Mouse (Mus musculus) lung, postnatal 0 days (tissue): ENCODE measurements at regions not wholly inside any gene's neighbourhood (a gene's known extent, or its start where the extent isn't known, plus 50 kb on each side); places are given as distances from the start of the nearest gene placed in this dataset.

ENCODE experiments used
- ATAC-seq: fragments of 200-750 bp; cut with Nextera tagmentation; 2 replicates; pipeline ENCODE4 v1.8.0; 2017; ENCODE audit warnings: moderate library complexity
- DNase-seq: peaks from one replicate; pipeline ENCODE4 v3.0.0-alpha.2; 2016; ENCODE audit warnings: low spot score
- H3K27ac ChIP-seq: fragments of 300-500 bp; sonication (generic); 2 replicates; pipeline ENCODE4 v1.5.1; 2014; ENCODE audit warnings: antibody characterized with exemption, mild to moderate bottlenecking, low read length, mixed read lengths
- H3K27me3 ChIP-seq: fragments of 300-500 bp; sonication (generic); replicated peaks from 2 replicates; pipeline ENCODE4 v1.6.1; 2014; ENCODE audit warnings: low read length, mixed read lengths; ENCODE audit not compliant: insufficient read depth
- H3K36me3 ChIP-seq: fragments of 300-500 bp; sonication (generic); 2 replicates; pipeline ENCODE4 v1.6.1; 2014; ENCODE audit warnings: low read length, mixed read lengths; ENCODE audit not compliant: insufficient read depth
- H3K4me1 ChIP-seq: fragments of 300-500 bp; sonication (generic); 2 replicates; pipeline ENCODE4 v1.6.1; 2014; ENCODE audit warnings: antibody characterized with exemption, low read depth, low read length, mixed read lengths; ENCODE audit not compliant: insufficient read depth
- H3K4me2 ChIP-seq: fragments of 300-500 bp; sonication (generic); replicated peaks from 2 replicates; pipeline ENCODE4 v1.6.1; 2014; ENCODE audit warnings: low read depth, mild to moderate bottlenecking, low read length, moderate library complexity, mixed read lengths
- H3K4me3 ChIP-seq: fragments of 300-500 bp; sonication (generic); 2 replicates; pipeline ENCODE4 v1.5.1; 2014; ENCODE audit warnings: low read depth, low read length
- H3K9ac ChIP-seq: fragments of 300-500 bp; sonication (generic); replicated peaks from 2 replicates; pipeline ENCODE4 v1.6.1; 2014; ENCODE audit warnings: low read depth, mild to moderate bottlenecking
- H3K9me3 ChIP-seq: fragments of 300-500 bp; sonication (generic); 2 replicates; pipeline ENCODE4 v1.6.1; 2016; ENCODE audit warnings: low read length, mixed read lengths
- CTCF ChIP-seq: IDR thresholded peaks from 2 replicates; pipeline ENCODE4 v1.5.1; 2016; ENCODE audit warnings: antibody characterized with exemption, mild to moderate bottlenecking
- EP300 ChIP-seq: IDR thresholded peaks from 2 replicates; pipeline ENCODE4 v1.6.1; 2016; ENCODE audit warnings: antibody characterized with exemption, mild to moderate bottlenecking, control low read depth
- WGBS: fragments of 180-500 bp; shearing (Covaris S2); extraction: QIAGEN DNeasy Blood & Tissue Kit; methylation state at CpG from one replicate; pipeline ENCODE4 v1.1.7; 2014; 5-methylcytosine and 5-hydroxymethylcytosine counted together

DNA sequence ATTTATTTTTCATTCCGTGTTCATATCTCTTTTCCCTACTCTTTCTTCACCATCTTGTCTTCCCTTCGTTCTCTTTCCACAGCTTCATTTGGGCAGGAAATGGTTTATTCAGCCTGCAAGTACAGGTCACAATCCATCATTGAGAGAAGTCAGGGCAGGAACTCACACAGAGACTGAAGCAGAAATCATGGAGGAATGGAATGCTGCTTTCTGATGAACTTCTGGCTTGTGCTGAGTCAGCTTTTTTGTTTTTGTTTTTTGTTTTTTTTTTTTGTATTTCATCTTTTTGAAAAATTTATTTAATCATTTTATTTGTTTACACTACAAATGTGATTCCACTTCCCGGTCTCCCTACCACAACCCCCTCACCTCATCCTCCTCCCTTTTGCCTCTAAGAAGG, 51.2 kb upstream of the Suclg2 start:
- 59% methylated on average over 3 of the region's 3 CpGs for WGBS
- Histone ChIP-seq H3K4me1 (no peaks in the 10 kb centered on the region), H3K4me3 (no peak overlapping the region), H3K4me2 (no peak overlapping the region), H3K9me3 (no peaks in the 10 kb centered on the region), H3K27ac (no peak overlapping the region), H3K27me3 (no peaks in the 10 kb centered on the region), H3K9ac (no peak overlapping the region), H3K36me3 (no peaks in the 10 kb centered on the region)
- ATAC-seq (no peak), DNase-seq (no peak)
- TF ChIP-seq CTCF = no peak
- no peak for TF ChIP-seq EP300

- no peak overlapping the region for H3K4me3 ChIP-seq
- H3K36me3 ChIP-seq = no peaks in the 10 kb centered on the region
- no peak overlapping the region for H3K9ac ChIP-seq
- no peak overlapping the region for H3K4me2 ChIP-seq
- ATAC-seq (no peak), DNase-seq (no peak)
- no peak for TF ChIP-seq CTCF
- no peak for TF ChIP-seq EP300
- H3K4me1 ChIP-seq = no peaks in the 10 kb centered on the region
- H3K27me3 ChIP-seq = no peaks in the 10 kb centered on the region
- no peaks in the 10 kb centered on the region for H3K9me3 ChIP-seq
- 55% methylated on average over 6 of the region's 6 CpGs for WGBS
- H3K27ac ChIP-seq = no peak overlapping the region
These were observed 83.1 kb upstream of the Suclg2 start for GRCm38 (mm10) chr6:95801651-95802050.

DNA sequence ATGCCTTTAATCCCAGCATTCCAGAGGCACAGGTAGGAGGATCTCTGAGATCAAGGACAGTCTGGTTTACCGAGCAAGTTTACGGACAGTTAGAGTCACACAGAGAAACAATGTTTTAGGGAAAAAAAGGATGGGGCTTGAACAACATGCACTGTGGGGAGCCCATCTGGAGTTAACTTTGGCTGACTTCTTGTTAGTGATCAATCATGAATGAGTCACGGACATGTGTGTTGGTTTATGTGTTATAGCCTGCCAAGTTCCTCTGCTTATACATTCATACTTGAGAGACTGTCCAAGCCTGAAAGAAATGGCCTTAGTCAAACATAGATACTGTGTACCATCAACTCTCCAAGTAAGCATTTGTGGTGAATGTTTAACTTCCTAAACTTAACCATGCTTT, 122.9 kb upstream of the Suclg2 start:
- peak; percentile 58 for DNase-seq
- H3K9ac ChIP-seq = no peak overlapping the region
- no peak overlapping the region for H3K4me2 ChIP-seq
- TF ChIP-seq CTCF = no peak
- H3K9me3 ChIP-seq = no peaks in the 10 kb centered on the region; the same call in 1 of the 2 replicates
- no peaks in the 10 kb centered on the region for H3K36me3 ChIP-seq
- no peaks in the 10 kb centered on the region for H3K27me3 ChIP-seq
- no peaks in the 10 kb centered on the region for H3K4me1 ChIP-seq
- no peak overlapping the region for H3K4me3 ChIP-seq
- WGBS = 45% methylated on average over 3 of the region's 3 CpGs
- peak; percentile 68 for ATAC-seq
- no peak overlapping the region for H3K27ac ChIP-seq

DNA sequence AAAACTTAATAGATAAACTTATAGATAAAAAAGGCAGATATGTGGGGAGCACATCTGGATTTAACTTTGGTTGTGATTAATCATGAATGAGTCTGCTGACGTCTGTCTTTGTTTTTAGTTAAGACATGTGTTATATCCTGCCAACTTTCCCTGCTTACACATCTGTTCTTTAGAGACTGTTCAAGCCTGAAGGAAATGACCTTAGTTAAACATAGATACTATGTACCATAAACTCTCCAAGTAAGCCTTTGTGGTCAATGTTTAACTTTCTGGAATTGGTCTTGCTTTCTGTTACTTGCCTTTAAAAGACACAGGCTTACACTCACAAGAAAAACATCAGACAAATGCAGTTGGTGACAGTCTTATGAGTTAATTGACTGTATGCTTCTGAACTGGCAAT, 127.9 kb upstream of the Suclg2 start:
- Histone ChIP-seq H3K4me3 (no peak overlapping the region), H3K27ac (no peak overlapping the region), H3K4me2 (no peak overlapping the region), H3K9me3 (no peaks in the 10 kb centered on the region; the same call in 1 of the 2 replicates), H3K9ac (no peak overlapping the region), H3K4me1 (no peaks in the 10 kb centered on the region), H3K36me3 (no peaks in the 10 kb centered on the region), H3K27me3 (no peaks in the 10 kb centered on the region)
- no peak for TF ChIP-seq EP300
- no peak for TF ChIP-seq CTCF
- no peak for ATAC-seq
- WGBS = 3% methylated on average over 1 of the region's 1 CpGs
- DNase-seq = peak; percentile 22

GRCm38 (mm10) chr6:95875463-95875862, 156.9 kb upstream of the Suclg2 start:
- Histone ChIP-seq H3K27me3 (no peaks in the 10 kb centered on the region), H3K27ac (no peak overlapping the region), H3K9me3 (no peaks in the 10 kb centered on the region), H3K36me3 (no peaks in the 10 kb centered on the region), H3K4me2 (no peak overlapping the region), H3K9ac (no peak overlapping the region), H3K4me3 (no peak overlapping the region), H3K4me1 (no peaks in the 10 kb centered on the region)
- DNase-seq (no peak), ATAC-seq (no peak)
- WGBS = 72% methylated on average over 6 of the region's 6 CpGs
- no peak for TF ChIP-seq EP300
- no peak for TF ChIP-seq CTCF

GRCm38 (mm10) chr6:95876320-95876719, 157.7 kb upstream of the Suclg2 start:
- H3K9ac ChIP-seq = no peak overlapping the region
- H3K4me3 ChIP-seq = no peak overlapping the region
- no peaks in the 10 kb centered on the region for H3K36me3 ChIP-seq
- H3K27ac ChIP-seq = no peak overlapping the region
- no peak overlapping the region for H3K4me2 ChIP-seq
- no peaks in the 10 kb centered on the region for H3K27me3 ChIP-seq
- WGBS = 53% methylated on average over 2 of the region's 2 CpGs
- TF ChIP-seq EP300 (no peak), CTCF (no peak)
- H3K4me1 ChIP-seq = no peaks in the 10 kb centered on the region
- no peak for ATAC-seq
- no peaks in the 10 kb centered on the region for H3K9me3 ChIP-seq
- no peak for DNase-seq

DNA sequence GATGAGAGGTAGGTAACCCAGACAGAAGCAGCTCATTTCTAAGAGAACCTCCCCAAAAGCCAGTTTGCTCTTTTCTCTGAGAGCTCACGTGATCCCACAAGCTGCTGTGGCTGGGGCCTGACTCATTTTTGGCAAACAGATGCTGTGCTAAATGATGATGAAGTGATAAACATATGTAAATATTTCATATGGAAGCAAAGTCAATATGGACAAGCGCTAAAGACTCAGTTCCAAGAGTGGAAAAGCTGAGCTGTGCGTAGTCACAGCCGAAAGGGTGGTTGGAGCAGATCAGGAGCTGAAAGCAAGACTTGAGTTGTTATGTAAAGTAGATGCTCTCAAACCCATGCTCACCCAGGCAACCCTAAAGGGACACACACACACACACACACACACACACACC, 168.0 kb upstream of the Suclg2 start:
- H3K9ac ChIP-seq = no peak overlapping the region
- 48% methylated on average over 4 of the region's 4 CpGs for WGBS
- TF ChIP-seq CTCF = no peak
- no peak overlapping the region for H3K27ac ChIP-seq
- no peaks in the 10 kb centered on the region for H3K27me3 ChIP-seq
- DNase-seq = peak; percentile 50
- H3K9me3 ChIP-seq = no peaks in the 10 kb centered on the region
- H3K4me2 ChIP-seq = no peak overlapping the region
- peak; percentile 25; the same call in 1 of the 2 replicates for ATAC-seq
- no peak overlapping the region for H3K4me3 ChIP-seq
- no peaks in the 10 kb centered on the region for H3K4me1 ChIP-seq
- no peaks in the 10 kb centered on the region for H3K36me3 ChIP-seq
